Mouse (Mus musculus): ENCODE measurements around the gene Skint10. TPM values are rescaled to one million over a fixed set of nuclear protein-coding genes. Genes with fewer than 3 reads are reported as not detected.

Skint10 gene
- not detected in 2 replicates for polyA plus RNA-seq (2014; fragmentation: Nextera tagmentation; extraction: Ambion mirVana)

DNA sequence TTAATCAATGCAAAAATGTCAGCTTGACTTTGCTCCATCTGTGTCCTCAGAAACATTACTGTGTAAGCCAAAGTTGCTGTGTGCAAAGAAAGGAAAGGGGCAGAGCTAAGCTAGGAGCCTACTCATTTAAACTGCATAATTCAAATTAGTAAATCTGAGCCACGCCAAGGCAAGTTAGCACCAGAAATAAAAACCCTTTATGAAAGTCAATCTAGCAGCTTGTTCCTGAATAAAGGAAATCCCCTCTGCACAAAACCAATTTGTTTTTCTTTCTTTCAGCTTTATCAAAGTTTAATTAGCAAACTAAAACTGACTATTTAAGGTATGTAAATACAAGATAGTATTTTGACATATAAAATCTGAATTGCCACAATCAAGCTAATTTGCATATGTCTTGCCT, at the start of gene Skint10:
Gene Skint10 (minus strand): TSS at position 101 of the 400 bp plus-strand sequence.
- peaks cover 7% of the 10 kb centered on the region; the same call in 1 of the 2 replicates for H3K9me3 ChIP-seq (replicated peaks; ENCODE audit: control insufficient read depth, low read length)
- DNase-seq (ENCODE audit: low spot score) (no peak), ATAC-seq (no peak)
- no peaks in the 10 kb centered on the region for H3K4me1 ChIP-seq (ENCODE audit: control insufficient read depth, insufficient read depth, low read length)
- no peaks in the 10 kb centered on the region for H3K27me3 ChIP-seq (replicated peaks; ENCODE audit: control insufficient read depth, insufficient read depth, low read length)
- H3K36me3 ChIP-seq (ENCODE audit: control insufficient read depth, insufficient read depth, low read length) = no peaks in the 10 kb centered on the region
- no peak within 1 kb of the TSS for H3K4me2 ChIP-seq (ENCODE audit: low read length)
- H3K27ac ChIP-seq (ENCODE audit: low read depth, low read length) = no peak within 1 kb of the TSS
- H3K4me3 ChIP-seq (ENCODE audit: low read depth, low read length) = no peak within 1 kb of the TSS
- H3K9ac ChIP-seq (ENCODE audit: low read length) = no peak within 1 kb of the TSS
- 68% methylated on average over 1 of the region's 1 CpGs for WGBS

GRCm38 (mm10) chr4:112790646-112791045, 16.0 kb upstream of the Skint10 start:
- ATAC-seq (no peak), DNase-seq (ENCODE audit: low spot score) (no peak)
- WGBS = 3% methylated on average over 1 of the region's 1 CpGs
- Histone ChIP-seq H3K9me3 (replicated peaks; ENCODE audit: control insufficient read depth, low read length) (peaks cover 8% of the 10 kb centered on the region; the same call in 1 of the 2 replicates), H3K4me3 (ENCODE audit: low read depth, low read length) (no peak overlapping the region), H3K36me3 (ENCODE audit: control insufficient read depth, insufficient read depth, low read length) (no peaks in the 10 kb centered on the region), H3K4me1 (ENCODE audit: control insufficient read depth, insufficient read depth, low read length) (no peaks in the 10 kb centered on the region), H3K4me2 (ENCODE audit: low read length) (no peak overlapping the region), H3K27ac (ENCODE audit: low read depth, low read length) (no peak overlapping the region), H3K9ac (ENCODE audit: low read length) (no peak overlapping the region), H3K27me3 (replicated peaks; ENCODE audit: control insufficient read depth, insufficient read depth, low read length) (no peaks in the 10 kb centered on the region)

Other genes with a start within 250 kb of the Skint10 start
- gene Skint2, start 217.7 kb downstream of the Skint10 start, polyA plus RNA-seq (2014; fragmentation: Nextera tagmentation; extraction: Ambion mirVana) = not detected in 2 replicates

All from forebrain, embryonic 14.5 days (tissue).